Mouse (Mus musculus) heart, embryonic 10.5 days (tissue): Measurements from ENCODE around the gene Gm21992. TPM values are rescaled to one million over a fixed set of nuclear protein-coding genes. Genes with fewer than 3 reads are reported as not detected.
"Not testable (repeated sequence)": the region's sequence is repeated elsewhere in the genome, so short reads cannot be mapped to it uniquely, and the experiment has no call there.

ENCODE experiments used
- DNase-seq: peaks from one replicate; pipeline ENCODE4 v3.0.0-alpha.2; 2017; ENCODE audit warnings: low spot score
- H3K27ac ChIP-seq: fragments of 300-500 bp; sonication (generic); 2 replicates; pipeline ENCODE4 v1.5.1; 2016; ENCODE audit warnings: mild to moderate bottlenecking
- H3K27me3 ChIP-seq: fragments of 300-500 bp; sonication (generic); 2 replicates; pipeline ENCODE4 v1.6.1; 2016; ENCODE audit warnings: mild to moderate bottlenecking; ENCODE audit not compliant: poor library complexity, insufficient read depth, severe bottlenecking
- H3K36me3 ChIP-seq: fragments of 300-500 bp; sonication (generic); 2 replicates; pipeline ENCODE4 v1.6.1; 2016; ENCODE audit warnings: mild to moderate bottlenecking, moderate library complexity
- H3K4me1 ChIP-seq: fragments of 300-500 bp; sonication (generic); 2 replicates; pipeline ENCODE4 v1.6.1; 2016; ENCODE audit warnings: mild to moderate bottlenecking
- H3K4me3 ChIP-seq: fragments of 300-500 bp; sonication (generic); 2 replicates; pipeline ENCODE4 v1.5.1; 2016; ENCODE audit warnings: mild to moderate bottlenecking, moderate library complexity
- H3K9me3 ChIP-seq: fragments of 300-500 bp; sonication (generic); 2 replicates; pipeline ENCODE4 v1.6.1; 2016; ENCODE audit warnings: mild to moderate bottlenecking, moderate library complexity
- WGBS: fragments of 180-500 bp; shearing (Covaris S2); methylation state at CpG from one replicate; pipeline ENCODE4 v1.1.7; 2016; 5-methylcytosine and 5-hydroxymethylcytosine counted together
- polyA plus RNA-seq: library from polyadenylated mRNA; unstranded; fragments of >200 nt; fragmentation: Nextera tagmentation; extraction: Ambion mirVana; gene quantifications from 2 replicates; pipeline ENCODE4 v1.2.1, GENCODE M21; 2016

Gene Gm21992
- polyA plus RNA-seq, 1 experiment from 2014 or later: 21.5 TPM

GRCm38 (mm10) chr19:4838526-4839140 lies 27.2 kb upstream of the Gm21992 start:
- no peak for DNase-seq
- Histone ChIP-seq H3K27ac (peak overlapping the region; percentile 86), H3K9me3 (no peaks in the 10 kb centered on the region), H3K4me1 (peaks cover 15% of the 10 kb centered on the region; the same call in 1 of the 2 replicates), H3K4me3 (peak overlapping the region; percentile 70), H3K27me3 (peaks cover 28% of the 10 kb centered on the region), H3K36me3 (peaks cover 9% of the 10 kb centered on the region; the same call in 1 of the 2 replicates)
- WGBS: 36% methylated on average over 10 of the region's 10 CpGs

- 94% methylated on average over 6 of the region's 6 CpGs for WGBS
- H3K36me3 ChIP-seq: peaks cover 23% of the 10 kb centered on the region; the same call in 1 of the 2 replicates
- H3K4me3 ChIP-seq: no peak overlapping the region
- no peak overlapping the region for H3K27ac ChIP-seq
- no peaks in the 10 kb centered on the region for H3K9me3 ChIP-seq
- peaks cover 24% of the 10 kb centered on the region for H3K27me3 ChIP-seq
- H3K4me1 ChIP-seq: peaks cover 15% of the 10 kb centered on the region; the same call in 1 of the 2 replicates
- DNase-seq: no peak
Observed at GRCm38 (mm10) chr19:4837049-4837448, 25.6 kb upstream of the Gm21992 start.

GRCm38 (mm10) chr19:4836096-4836495 lies 24.7 kb upstream of the Gm21992 start:
- 85% methylated on average over 2 of the region's 2 CpGs for WGBS
- peaks cover 15% of the 10 kb centered on the region; the same call in 1 of the 2 replicates for H3K4me1 ChIP-seq
- H3K4me3 ChIP-seq: no peak overlapping the region
- H3K27me3 ChIP-seq: peaks cover 15% of the 10 kb centered on the region
- H3K36me3 ChIP-seq: peaks cover 26% of the 10 kb centered on the region; the same call in 1 of the 2 replicates
- H3K9me3 ChIP-seq: no peaks in the 10 kb centered on the region
- DNase-seq: no peak
- no peak overlapping the region for H3K27ac ChIP-seq

GRCm38 (mm10) chr19:4833977-4834376 lies 22.6 kb upstream of the Gm21992 start:
- H3K27ac ChIP-seq: no peak overlapping the region
- DNase-seq: no peak
- no peaks in the 10 kb centered on the region for H3K9me3 ChIP-seq
- 86% methylated on average over 8 of the region's 8 CpGs for WGBS
- H3K4me3 ChIP-seq: no peak overlapping the region
- peaks cover 33% of the 10 kb centered on the region; the same call in 1 of the 2 replicates for H3K36me3 ChIP-seq
- H3K27me3 ChIP-seq: no peaks in the 10 kb centered on the region
- H3K4me1 ChIP-seq: peaks cover 9% of the 10 kb centered on the region; the same call in 1 of the 2 replicates

GRCm38 (mm10) chr19:4829156-4829555 lies 17.7 kb upstream of the Gm21992 start:
- Histone ChIP-seq H3K27ac (no peak overlapping the region), H3K36me3 (peaks cover 43% of the 10 kb centered on the region), H3K27me3 (no peaks in the 10 kb centered on the region), H3K9me3 (no peaks in the 10 kb centered on the region), H3K4me3 (no peak overlapping the region), H3K4me1 (no peaks in the 10 kb centered on the region; the same call in 1 of the 2 replicates)
- no peak for DNase-seq
- 64% methylated on average over 7 of the region's 7 CpGs for WGBS

GRCm38 (mm10) chr19:4828444-4829114 lies 17.2 kb upstream of the Gm21992 start:
- no peak for DNase-seq
- H3K36me3 ChIP-seq: peaks cover 40% of the 10 kb centered on the region
- 51% methylated on average over 16 of the region's 16 CpGs for WGBS

GRCm38 (mm10) chr19:4820678-4821303 lies 9.4 kb upstream of the Gm21992 start:
- peak; percentile 53 for DNase-seq

More at GRCm38 (mm10) chr19:4828444-4829114, 17.2 kb upstream of the Gm21992 start:
- no peaks in the 10 kb centered on the region for H3K9me3 ChIP-seq
- H3K4me1 ChIP-seq: no peaks in the 10 kb centered on the region; the same call in 1 of the 2 replicates
- no peak overlapping the region for H3K4me3 ChIP-seq
- no peaks in the 10 kb centered on the region for H3K27me3 ChIP-seq
- H3K27ac ChIP-seq: no peak overlapping the region

GRCm38 (mm10) chr19:4817182-4817835 lies 5.9 kb upstream of the Gm21992 start:
- no peak overlapping the region for H3K4me3 ChIP-seq
- peak; percentile 64 for DNase-seq
- H3K27me3 ChIP-seq: no peaks in the 10 kb centered on the region
- WGBS: 52% methylated on average over 1 of the region's 1 CpGs
- H3K4me1 ChIP-seq: no peaks in the 10 kb centered on the region
- no peaks in the 10 kb centered on the region for H3K36me3 ChIP-seq
- H3K27ac ChIP-seq: no peak overlapping the region
- H3K9me3 ChIP-seq: no peaks in the 10 kb centered on the region

More at GRCm38 (mm10) chr19:4820678-4821303, 9.4 kb upstream of the Gm21992 start:
- no peaks in the 10 kb centered on the region for H3K4me1 ChIP-seq
- 83% methylated on average over 5 of the region's 5 CpGs for WGBS
- H3K27me3 ChIP-seq: no peaks in the 10 kb centered on the region
- H3K36me3 ChIP-seq: peaks cover 14% of the 10 kb centered on the region
- no peak overlapping the region for H3K27ac ChIP-seq
- H3K4me3 ChIP-seq: no peak overlapping the region
- no peaks in the 10 kb centered on the region for H3K9me3 ChIP-seq

- no peak for DNase-seq
- Histone ChIP-seq H3K27ac (no peak overlapping the region), H3K27me3 (no peaks in the 10 kb centered on the region), H3K36me3 (no peaks in the 10 kb centered on the region), H3K4me1 (peaks cover 10% of the 10 kb centered on the region), H3K4me3 (no peak overlapping the region), H3K9me3 (no peaks in the 10 kb centered on the region)
- WGBS: 69% methylated on average over 6 of the region's 6 CpGs
Observed at GRCm38 (mm10) chr19:4813015-4813414, 1.6 kb upstream of the Gm21992 start.

GRCm38 (mm10) chr19:4812334-4812949 lies 1.0 kb upstream of the Gm21992 start:
- Histone ChIP-seq H3K4me1 (peaks cover 10% of the 10 kb centered on the region), H3K4me3 (peak overlapping the region; percentile 92), H3K27ac (peak overlapping the region; percentile 97; the same call in 1 of the 2 replicates)
- not testable (repeated sequence) for H3K36me3 ChIP-seq, H3K9me3 ChIP-seq, DNase-seq, H3K27me3 ChIP-seq
- WGBS: 73% methylated on average over 8 of the region's 8 CpGs

- Histone ChIP-seq H3K4me3 (peak overlapping the region; percentile 92), H3K27me3 (no peaks in the 10 kb centered on the region), H3K4me1 (peaks cover 10% of the 10 kb centered on the region), H3K36me3 (no peaks in the 10 kb centered on the region), H3K9me3 (no peaks in the 10 kb centered on the region), H3K27ac (peak overlapping the region; percentile 97)
- 5% methylated on average over 12 of the region's 12 CpGs for WGBS
- no peak for DNase-seq
Observed at GRCm38 (mm10) chr19:4811909-4812242, 464 bp upstream of the Gm21992 start.

- Histone ChIP-seq H3K27me3 (no peaks in the 10 kb centered on the region), H3K27ac (peak overlapping the region; percentile 97), H3K4me1 (peaks cover 10% of the 10 kb centered on the region), H3K4me3 (peak overlapping the region; percentile 92), H3K9me3 (no peaks in the 10 kb centered on the region), H3K36me3 (no peaks in the 10 kb centered on the region)
- 0% methylated on average over 17 of the region's 17 CpGs for WGBS
- DNase-seq: no peak
Observed at GRCm38 (mm10) chr19:4810746-4811062, 708 bp downstream of the Gm21992 start.
